Mouse (Mus musculus) central nervous system, embryonic 14 days (tissue): ENCODE measurements around the gene Cep162. TPM values are rescaled to one million over a fixed set of nuclear protein-coding genes. Genes with fewer than 3 reads are reported as not detected.

ENCODE experiments used
- polyA plus RNA-seq: library from polyadenylated mRNA; depleted of rRNA; stranded (reverse); fragments of >200 nt; gene quantifications from 2 replicates; pipeline ENCODE4 v1.2.3, GENCODE M21; 2012; rRNA removed

Gene Cep162
- 7.9 and 8.5 TPM in 2 replicates for polyA plus RNA-seq

DNA sequence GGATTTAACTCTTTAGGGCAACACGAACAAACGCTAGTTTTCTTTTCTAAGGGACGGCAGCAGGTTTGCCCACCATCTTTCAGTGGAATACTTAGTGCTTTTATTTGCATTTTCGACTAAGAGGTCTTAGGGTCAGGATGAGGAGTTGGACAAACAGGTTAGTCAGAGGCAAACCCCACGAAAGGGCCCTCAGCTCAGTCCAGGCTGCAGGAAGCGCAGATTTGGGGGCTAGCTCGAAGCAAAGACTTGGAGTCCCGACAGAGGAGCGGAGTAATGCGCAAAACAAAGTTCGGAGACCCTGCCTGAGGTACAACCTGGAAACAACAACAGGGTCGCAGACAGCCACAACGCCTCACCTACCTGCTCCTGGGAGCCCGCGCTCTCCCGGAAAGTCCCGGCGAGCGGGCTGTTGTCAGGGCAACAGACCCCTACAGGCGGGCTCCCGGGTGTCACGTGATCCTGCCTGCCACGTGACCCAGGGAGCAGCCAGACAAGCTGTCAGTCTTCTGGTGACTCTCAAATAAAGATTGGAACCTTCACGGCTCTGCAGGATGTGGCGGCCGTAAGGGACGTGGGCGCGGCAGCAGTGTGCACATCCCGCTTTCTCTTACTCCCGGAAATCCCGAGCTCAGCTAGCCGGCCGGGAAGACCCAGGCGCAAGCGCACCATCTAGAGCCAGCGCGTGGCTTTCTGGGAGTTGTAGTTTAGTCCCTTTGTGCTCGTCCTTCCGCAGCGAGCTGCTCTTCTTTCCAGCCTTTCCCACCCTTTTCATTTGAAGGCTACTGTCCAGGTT, at the start of gene Cep162:
Cep162 (minus strand) TSS at position 634 of the 793 bp plus-strand sequence.

DNA sequence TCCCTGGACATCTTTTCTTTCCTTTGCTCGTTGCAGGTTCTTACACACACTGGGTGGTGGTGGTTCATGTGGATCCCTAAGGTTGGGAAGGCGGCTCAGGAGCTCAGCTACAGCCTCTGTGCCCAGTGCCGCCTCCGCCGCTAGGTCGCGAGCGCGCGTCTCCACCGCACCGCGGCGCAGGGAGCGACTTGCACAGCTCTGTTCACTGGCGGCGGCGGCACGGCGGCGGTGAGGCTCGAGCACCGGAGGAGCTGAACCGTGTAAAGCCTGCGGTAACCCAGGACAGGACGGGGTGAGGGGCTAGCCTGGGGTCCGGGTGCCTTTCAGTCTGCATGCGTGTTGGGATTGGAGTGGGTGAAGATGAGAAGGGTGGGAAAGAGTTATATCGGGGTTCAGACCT, 111.2 kb downstream of the Cep162 start, which contains the start of gene Mrap2:
Mrap2 (plus strand) TSS at position 201 of the 400 bp plus-strand sequence.

Other genes starting within 250 kb of the Cep162 start
- gene Ripply2, start 240.0 kb downstream of the Cep162 start, polyA plus RNA-seq: 2.2 and 2.3 TPM in 2 replicates
- 29.5 and 36.2 TPM in 2 replicates for gene Cyb5r4, start 233.5 kb downstream of the Cep162 start, polyA plus RNA-seq
- gene Mrap2, start 111.2 kb downstream of the Cep162 start, polyA plus RNA-seq: 0.60 and 0.73 TPM in 2 replicates